Mouse (Mus musculus): ENCODE results near the gene Cbs.

- TF ChIP-seq EP300 (IDR thresholded peaks at IDR 0.05) (no peak), CTCF (IDR thresholded peaks at IDR 0.05) (no peak)
Measured at GRCm38 (mm10) chr17:31639651-31640050, 2.6 kb upstream of the Cbs start.
